Mouse (Mus musculus) intestine, embryonic 14.5 days (tissue): Measurements from ENCODE around the gene Mrvi1. TPM values are rescaled to one million over a fixed set of nuclear protein-coding genes. Genes with fewer than 3 reads are reported as not detected.

Experiments used
- ATAC-seq: fragments of 200-750 bp; cut with Nextera tagmentation; replicated peaks from 2 replicates; pipeline ENCODE4 v1.8.0; 2017; ENCODE audit warnings: low read depth, moderate number of reproducible peaks, moderate TSS enrichment, moderate library complexity; ENCODE audit not compliant: low FRiP score, low TSS enrichment
- DNase-seq: peaks from one replicate; pipeline ENCODE4 v3.0.0-alpha.2; 2018; ENCODE audit warnings: low spot score
- H3K27ac ChIP-seq: fragments of 300-500 bp; sonication (generic); 2 replicates; pipeline ENCODE4 v1.5.1; 2014; ENCODE audit warnings: low read depth, mild to moderate bottlenecking, control low read depth
- H3K27me3 ChIP-seq: fragments of 300-500 bp; sonication (generic); replicated peaks from 2 replicates; pipeline ENCODE4 v1.6.1; 2014; ENCODE audit warnings: low read length, control low read depth; ENCODE audit not compliant: control insufficient read depth, insufficient read depth
- H3K36me3 ChIP-seq: fragments of 300-500 bp; sonication (generic); 2 replicates; pipeline ENCODE4 v1.6.1; 2014; ENCODE audit warnings: low read length, control low read depth; ENCODE audit not compliant: control insufficient read depth, insufficient read depth
- H3K4me1 ChIP-seq: fragments of 300-500 bp; sonication (generic); replicated peaks from 2 replicates; pipeline ENCODE4 v1.6.1; 2014; ENCODE audit warnings: low read length, control low read depth, mixed read lengths; ENCODE audit not compliant: control insufficient read depth, insufficient read depth
- H3K4me2 ChIP-seq: fragments of 300-500 bp; sonication (generic); 2 replicates; pipeline ENCODE4 v1.6.1; 2014; ENCODE audit warnings: low read length
- H3K4me3 ChIP-seq: fragments of 300-500 bp; sonication (generic); 2 replicates; pipeline ENCODE4 v1.5.1; 2014; ENCODE audit warnings: low read depth, low read length, control low read depth, mixed read lengths
- H3K9ac ChIP-seq: fragments of 300-500 bp; sonication (generic); 2 replicates; pipeline ENCODE4 v1.6.1; 2014; ENCODE audit warnings: mild to moderate bottlenecking, low read length
- H3K9me3 ChIP-seq: fragments of 300-500 bp; sonication (generic); 2 replicates; pipeline ENCODE4 v1.6.1; 2016; ENCODE audit warnings: low read length, control low read depth; ENCODE audit not compliant: control insufficient read depth
- WGBS: fragments of 180-500 bp; shearing (Covaris S2); extraction: QIAGEN DNeasy Blood & Tissue Kit; methylation state at CpG from one replicate; pipeline ENCODE4 v1.1.7; 2014; 5-methylcytosine and 5-hydroxymethylcytosine counted together
- polyA plus RNA-seq: library from polyadenylated mRNA; unstranded; fragments of >200 nt; fragmentation: Nextera tagmentation; extraction: Ambion mirVana; gene quantifications from 2 replicates; pipeline ENCODE4 v1.2.1, GENCODE M21; 2014

The Mrvi1 gene
- polyA plus RNA-seq, 1 experiment from 2014 or later, result 33.1 TPM

GRCm38 (mm10) chr7:110935815-110936762, 46.2 kb downstream of the Mrvi1 start:
- WGBS, result 79% methylated on average over 6 of the region's 6 CpGs
- no peaks in the 10 kb centered on the region for H3K4me1 ChIP-seq
- H3K27ac ChIP-seq, result no peak overlapping the region
- no peaks in the 10 kb centered on the region for H3K27me3 ChIP-seq
- H3K9ac ChIP-seq, result no peak overlapping the region
- H3K4me2 ChIP-seq, result no peak overlapping the region
- H3K4me3 ChIP-seq, result no peak overlapping the region
- peaks cover 20% of the 10 kb centered on the region; the same call in 1 of the 2 replicates for H3K36me3 ChIP-seq
- no peak for DNase-seq
- ATAC-seq, result no peak
- H3K9me3 ChIP-seq, result no peaks in the 10 kb centered on the region

GRCm38 (mm10) chr7:110933999-110934398, 48.3 kb downstream of the Mrvi1 start:
- WGBS, result 82% methylated on average over 2 of the region's 2 CpGs
- H3K27ac ChIP-seq, result no peak overlapping the region

GRCm38 (mm10) chr7:110933329-110933728, 48.9 kb downstream of the Mrvi1 start:
- Histone ChIP-seq H3K9ac (no peak overlapping the region), H3K4me3 (no peak overlapping the region), H3K4me2 (no peak overlapping the region), H3K27ac (no peak overlapping the region), H3K4me1 (no peaks in the 10 kb centered on the region), H3K36me3 (peaks cover 11% of the 10 kb centered on the region; the same call in 1 of the 2 replicates), H3K9me3 (no peaks in the 10 kb centered on the region), H3K27me3 (no peaks in the 10 kb centered on the region)
- WGBS, result 75% methylated on average over 3 of the region's 3 CpGs
- DNase-seq (no peak), ATAC-seq (no peak)

More at GRCm38 (mm10) chr7:110933999-110934398, 48.3 kb downstream of the Mrvi1 start:
- Histone ChIP-seq H3K9me3 (no peaks in the 10 kb centered on the region), H3K36me3 (0 out of 2 replicates have a peak, but pooled peaks cover 12% of the 10 kb centered on the region), H3K4me1 (no peaks in the 10 kb centered on the region), H3K27me3 (no peaks in the 10 kb centered on the region), H3K4me2 (no peak overlapping the region), H3K4me3 (no peak overlapping the region), H3K9ac (no peak overlapping the region)
- ATAC-seq (no peak), DNase-seq (no peak)

GRCm38 (mm10) chr7:110930118-110930854, 52.0 kb downstream of the Mrvi1 start:
- Histone ChIP-seq H3K9me3 (no peaks in the 10 kb centered on the region), H3K4me3 (no peak overlapping the region), H3K4me1 (no peaks in the 10 kb centered on the region), H3K36me3 (peaks cover 26% of the 10 kb centered on the region), H3K27ac (no peak overlapping the region), H3K9ac (no peak overlapping the region), H3K4me2 (no peak overlapping the region), H3K27me3 (no peaks in the 10 kb centered on the region)
- ATAC-seq, result no peak; the same call in 1 of the 2 replicates
- DNase-seq, result no peak
- WGBS, result 27% methylated on average over 3 of the region's 3 CpGs

GRCm38 (mm10) chr7:110926562-110926961, 55.7 kb downstream of the Mrvi1 start:
- H3K36me3 ChIP-seq, result peaks cover 45% of the 10 kb centered on the region
- no peak overlapping the region for H3K27ac ChIP-seq
- DNase-seq (no peak), ATAC-seq (no peak)
- H3K4me3 ChIP-seq, result no peak overlapping the region
- no peaks in the 10 kb centered on the region for H3K9me3 ChIP-seq
- H3K9ac ChIP-seq, result no peak overlapping the region
- H3K27me3 ChIP-seq, result no peaks in the 10 kb centered on the region
- WGBS, result 81% methylated on average over 4 of the region's 4 CpGs
- H3K4me2 ChIP-seq, result no peak overlapping the region
- H3K4me1 ChIP-seq, result no peaks in the 10 kb centered on the region

- no peak overlapping the region for H3K4me3 ChIP-seq
- no peak overlapping the region for H3K9ac ChIP-seq
- peaks cover 21% of the 10 kb centered on the region for H3K4me1 ChIP-seq
- peaks cover 30% of the 10 kb centered on the region for H3K36me3 ChIP-seq
- H3K27ac ChIP-seq, result peak overlapping the region; percentile 18; the same call in 1 of the 2 replicates
- H3K27me3 ChIP-seq, result no peaks in the 10 kb centered on the region
- DNase-seq (no peak), ATAC-seq (peak; percentile 22)
- 65% methylated on average over 19 of the region's 19 CpGs for WGBS
- no peak overlapping the region for H3K4me2 ChIP-seq
- H3K9me3 ChIP-seq, result no peaks in the 10 kb centered on the region
These were observed 61.7 kb downstream of the Mrvi1 start for GRCm38 (mm10) chr7:110920331-110921261.

GRCm38 (mm10) chr7:110919721-110920120, 62.5 kb downstream of the Mrvi1 start:
- no peak for ATAC-seq
- no peak overlapping the region for H3K9ac ChIP-seq
- H3K36me3 ChIP-seq, result peaks cover 23% of the 10 kb centered on the region
- DNase-seq, result no peak
- H3K4me2 ChIP-seq, result no peak overlapping the region
- H3K27me3 ChIP-seq, result no peaks in the 10 kb centered on the region
- H3K4me1 ChIP-seq, result peaks cover 21% of the 10 kb centered on the region
- H3K9me3 ChIP-seq, result no peaks in the 10 kb centered on the region
- no peak overlapping the region for H3K4me3 ChIP-seq
- no peak overlapping the region for H3K27ac ChIP-seq
- 28% methylated on average over 3 of the region's 3 CpGs for WGBS

- peaks cover 21% of the 10 kb centered on the region for H3K4me1 ChIP-seq
- no peak overlapping the region for H3K4me3 ChIP-seq
- H3K27me3 ChIP-seq, result no peaks in the 10 kb centered on the region
- ATAC-seq, result no peak
- H3K9me3 ChIP-seq, result no peaks in the 10 kb centered on the region
- 41% methylated on average over 7 of the region's 7 CpGs for WGBS
- no peak overlapping the region for H3K4me2 ChIP-seq
- H3K9ac ChIP-seq, result no peak overlapping the region
- DNase-seq, result no peak
- H3K36me3 ChIP-seq, result peaks cover 8% of the 10 kb centered on the region; the same call in 1 of the 2 replicates
- H3K27ac ChIP-seq, result no peak overlapping the region
These were observed 66.3 kb downstream of the Mrvi1 start for GRCm38 (mm10) chr7:110915913-110916312.
